Mouse (Mus musculus) neural tube, embryonic 11.5 days (tissue): Measurements from ENCODE around the gene Rprd1b. TPM values are rescaled to one million over a fixed set of nuclear protein-coding genes. Genes with fewer than 3 reads are reported as not detected.

Experiments
- ATAC-seq: fragments of 200-750 bp; cut with Nextera tagmentation; 2 replicates; pipeline ENCODE4 v1.8.0; 2017; ENCODE audit warnings: moderate number of reproducible peaks, mild to moderate bottlenecking, moderate TSS enrichment, moderate library complexity; ENCODE audit not compliant: insufficient read depth, low FRiP score, low TSS enrichment
- DNase-seq: peaks from one replicate; pipeline ENCODE4 v3.0.0-alpha.2; 2015; ENCODE audit warnings: low spot score
- H3K27ac ChIP-seq: fragments of 300-500 bp; sonication (generic); 2 replicates; pipeline ENCODE4 v1.5.1; 2014; ENCODE audit warnings: low read depth, mild to moderate bottlenecking, low read length
- H3K27me3 ChIP-seq: fragments of 300-500 bp; sonication (generic); 2 replicates; pipeline ENCODE4 v1.6.1; 2014; ENCODE audit warnings: mild to moderate bottlenecking, low read length, mixed read lengths; ENCODE audit not compliant: control insufficient read depth, insufficient read depth
- H3K36me3 ChIP-seq: fragments of 300-500 bp; sonication (generic); 2 replicates; pipeline ENCODE4 v1.6.1; 2014; ENCODE audit warnings: mild to moderate bottlenecking, low read length, moderate library complexity, mixed read lengths; ENCODE audit not compliant: control insufficient read depth, insufficient read depth
- H3K4me1 ChIP-seq: fragments of 300-500 bp; sonication (generic); 2 replicates; pipeline ENCODE4 v1.6.1; 2014; ENCODE audit warnings: low read length, mixed read lengths; ENCODE audit not compliant: control insufficient read depth, insufficient read depth
- H3K4me2 ChIP-seq: fragments of 300-500 bp; sonication (generic); 2 replicates; pipeline ENCODE4 v1.6.1; 2014; ENCODE audit warnings: low read depth, mild to moderate bottlenecking, moderate library complexity
- H3K4me3 ChIP-seq: fragments of 300-500 bp; sonication (generic); 2 replicates; pipeline ENCODE4 v1.5.1; 2014; ENCODE audit warnings: low read depth, low read length
- H3K9ac ChIP-seq: fragments of 300-500 bp; sonication (generic); 2 replicates; pipeline ENCODE4 v1.6.1; 2014; ENCODE audit warnings: mild to moderate bottlenecking, low read length
- H3K9me3 ChIP-seq: fragments of 300-500 bp; sonication (generic); 2 replicates; pipeline ENCODE4 v1.6.1; 2016; ENCODE audit warnings: low read length; ENCODE audit not compliant: control insufficient read depth
- WGBS: fragments of 180-500 bp; shearing (Covaris S2); extraction: QIAGEN DNeasy Blood & Tissue Kit; methylation state at CpG from one replicate; pipeline ENCODE4 v1.1.7; 2014; 5-methylcytosine and 5-hydroxymethylcytosine counted together
- polyA plus RNA-seq: library from polyadenylated mRNA; unstranded; fragments of >200 nt; fragmentation: Nextera tagmentation; extraction: Ambion mirVana; gene quantifications from 2 replicates; pipeline ENCODE4 v1.2.1, GENCODE M21; 2014

The Rprd1b gene
- polyA plus RNA-seq, 1 experiment from 2014 or later: 56.9 TPM

DNA sequence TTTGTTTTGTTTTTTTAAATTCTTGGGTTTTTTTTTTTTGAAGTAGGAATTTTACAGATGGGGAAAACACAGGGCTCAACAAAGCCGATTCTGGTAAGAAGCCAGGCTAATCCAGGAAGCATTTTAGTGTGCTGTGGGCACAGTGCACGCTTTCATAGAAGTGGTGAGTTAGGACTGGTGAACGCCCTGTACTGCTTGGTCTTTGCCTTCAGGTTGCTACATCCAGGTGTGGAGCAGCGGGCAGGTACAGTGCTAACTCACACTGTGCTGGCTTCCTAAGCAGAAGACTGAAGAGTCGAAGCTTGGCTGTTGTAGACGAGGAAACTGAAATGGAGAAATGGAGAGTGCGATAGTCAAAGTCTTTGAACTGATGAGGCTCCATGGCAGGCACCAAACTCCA is 1.7 kb downstream of the Rprd1b start:
- no peak for ATAC-seq
- 86% methylated on average over 7 of the region's 7 CpGs for WGBS
- Histone ChIP-seq H3K4me1 (peaks cover 21% of the 10 kb centered on the region), H3K4me2 (peak overlapping the region; percentile 77), H3K4me3 (peak overlapping the region; percentile 79), H3K9ac (peak overlapping the region; percentile 31; the same call in 1 of the 2 replicates), H3K9me3 (no peaks in the 10 kb centered on the region), H3K36me3 (no peaks in the 10 kb centered on the region), H3K27me3 (no peaks in the 10 kb centered on the region), H3K27ac (no peak overlapping the region)
- no peak for DNase-seq

DNA sequence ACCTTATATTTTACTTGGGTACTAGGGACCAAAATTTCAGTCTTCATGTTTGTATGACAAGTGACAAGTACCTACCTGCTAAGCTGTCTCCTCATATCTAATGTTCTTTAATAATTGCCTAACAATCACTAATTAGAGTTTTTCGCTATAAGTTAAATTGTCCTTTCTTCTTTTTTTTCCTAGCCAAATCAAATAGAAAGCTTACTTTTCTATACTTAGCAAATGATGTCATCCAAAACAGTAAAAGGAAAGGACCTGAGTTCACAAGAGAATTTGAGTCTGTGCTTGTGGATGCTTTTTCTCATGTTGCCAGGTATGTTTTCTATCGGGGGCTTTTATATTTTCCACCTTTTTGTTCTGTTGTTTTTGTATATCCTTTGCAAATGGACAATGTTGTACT is 7.5 kb downstream of the Rprd1b start:
- Histone ChIP-seq H3K9ac (no peak overlapping the region), H3K4me2 (no peak overlapping the region), H3K27ac (no peak overlapping the region), H3K9me3 (no peaks in the 10 kb centered on the region), H3K4me3 (no peak overlapping the region), H3K27me3 (no peaks in the 10 kb centered on the region), H3K4me1 (peaks cover 6% of the 10 kb centered on the region), H3K36me3 (peaks cover 2% of the 10 kb centered on the region; the same call in 1 of the 2 replicates)
- no peak for DNase-seq
- no peak for ATAC-seq
- 87% methylated on average over 2 of the region's 2 CpGs for WGBS

DNA sequence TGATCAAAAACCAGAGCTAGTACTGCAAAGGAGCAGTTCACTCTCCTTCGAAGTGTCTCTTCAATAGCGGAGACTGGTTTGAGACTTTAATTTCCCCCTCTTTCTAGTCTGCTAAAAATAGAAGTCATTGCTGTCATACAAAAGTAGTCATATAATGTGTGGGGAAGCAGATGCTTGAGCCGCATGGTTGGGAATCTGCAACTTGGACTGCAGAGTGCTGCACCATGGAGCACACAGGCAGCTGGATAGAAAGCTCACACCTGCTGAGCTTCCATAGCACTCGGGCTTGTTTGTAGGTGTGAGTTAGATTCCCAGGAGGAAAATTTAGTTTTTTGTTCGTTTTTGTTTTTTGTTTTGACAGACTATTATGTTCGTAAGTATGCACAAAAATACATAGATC is 8.1 kb downstream of the Rprd1b start:
- DNase-seq (no peak), ATAC-seq (no peak)
- Histone ChIP-seq H3K36me3 (peaks cover 2% of the 10 kb centered on the region; the same call in 1 of the 2 replicates), H3K4me2 (no peak overlapping the region), H3K4me3 (no peak overlapping the region), H3K27me3 (no peaks in the 10 kb centered on the region), H3K9me3 (no peaks in the 10 kb centered on the region), H3K4me1 (no peaks in the 10 kb centered on the region), H3K27ac (no peak overlapping the region), H3K9ac (no peak overlapping the region)
- 87% methylated on average over 6 of the region's 6 CpGs for WGBS

GRCm38 (mm10) chr2:158036953-158037352 is 8.7 kb downstream of the Rprd1b start:
- Histone ChIP-seq H3K4me2 (no peak overlapping the region), H3K36me3 (peaks cover 2% of the 10 kb centered on the region; the same call in 1 of the 2 replicates), H3K9ac (no peak overlapping the region), H3K27ac (no peak overlapping the region), H3K4me3 (no peak overlapping the region), H3K4me1 (no peaks in the 10 kb centered on the region), H3K27me3 (no peaks in the 10 kb centered on the region), H3K9me3 (no peaks in the 10 kb centered on the region)
- DNase-seq (no peak), ATAC-seq (no peak)
- WGBS: 84% methylated on average over 7 of the region's 7 CpGs

DNA sequence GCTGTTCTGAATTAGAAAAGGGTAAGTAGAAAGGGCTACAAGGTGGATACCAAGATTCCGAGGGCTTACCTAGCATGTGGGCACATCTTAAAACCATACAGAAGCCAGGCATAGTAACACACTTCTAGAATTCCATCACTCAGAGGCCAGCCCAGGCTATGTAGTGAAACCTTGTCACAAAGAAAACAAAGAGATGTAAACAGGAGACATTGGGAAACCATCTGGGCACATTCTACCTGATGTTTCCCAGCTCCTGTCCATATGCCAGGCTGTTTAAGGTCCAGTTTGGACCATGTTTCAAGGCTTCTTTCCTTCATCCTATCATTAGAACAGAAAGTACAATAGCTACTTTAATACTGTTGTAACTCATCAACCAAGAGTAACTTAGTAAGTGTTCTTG is 9.3 kb downstream of the Rprd1b start:
- Histone ChIP-seq H3K9me3 (no peaks in the 10 kb centered on the region), H3K4me3 (no peak overlapping the region), H3K36me3 (peaks cover 2% of the 10 kb centered on the region; the same call in 1 of the 2 replicates), H3K4me2 (no peak overlapping the region), H3K27me3 (no peaks in the 10 kb centered on the region), H3K4me1 (no peaks in the 10 kb centered on the region), H3K27ac (no peak overlapping the region), H3K9ac (no peak overlapping the region)
- 93% methylated on average over 1 of the region's 1 CpGs for whole genome bisulfite sequencing
- no peak for DNase-seq
- ATAC-seq: no peak

DNA sequence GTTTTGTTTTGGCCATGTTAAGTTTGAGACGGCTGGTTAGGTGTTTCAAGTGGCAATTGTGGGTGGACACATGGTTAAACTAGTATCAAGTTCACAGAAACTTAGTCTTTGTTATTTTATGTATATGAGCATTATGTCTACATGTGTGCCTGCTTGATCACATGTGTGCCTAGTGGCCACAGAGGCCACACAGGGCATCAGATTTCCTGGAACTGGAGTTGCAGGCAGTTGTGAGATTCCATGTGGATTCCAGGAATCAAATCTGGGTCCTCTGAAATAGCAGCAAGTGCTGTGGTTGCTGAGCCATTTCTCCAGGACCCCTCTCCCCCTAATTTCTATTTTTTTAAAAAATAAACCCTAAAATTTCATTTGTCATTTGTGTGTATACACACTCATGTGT is 11.4 kb downstream of the Rprd1b start:
- H3K4me2 ChIP-seq: no peak overlapping the region
- WGBS: 81% methylated on average over 1 of the region's 1 CpGs
- peaks cover 2% of the 10 kb centered on the region; the same call in 1 of the 2 replicates for H3K36me3 ChIP-seq
- no peak overlapping the region for H3K9ac ChIP-seq
- no peaks in the 10 kb centered on the region for H3K4me1 ChIP-seq
- no peak for DNase-seq
- H3K27ac ChIP-seq: no peak overlapping the region
- H3K27me3 ChIP-seq: no peaks in the 10 kb centered on the region
- ATAC-seq: no peak
- H3K9me3 ChIP-seq: no peaks in the 10 kb centered on the region
- H3K4me3 ChIP-seq: no peak overlapping the region

DNA sequence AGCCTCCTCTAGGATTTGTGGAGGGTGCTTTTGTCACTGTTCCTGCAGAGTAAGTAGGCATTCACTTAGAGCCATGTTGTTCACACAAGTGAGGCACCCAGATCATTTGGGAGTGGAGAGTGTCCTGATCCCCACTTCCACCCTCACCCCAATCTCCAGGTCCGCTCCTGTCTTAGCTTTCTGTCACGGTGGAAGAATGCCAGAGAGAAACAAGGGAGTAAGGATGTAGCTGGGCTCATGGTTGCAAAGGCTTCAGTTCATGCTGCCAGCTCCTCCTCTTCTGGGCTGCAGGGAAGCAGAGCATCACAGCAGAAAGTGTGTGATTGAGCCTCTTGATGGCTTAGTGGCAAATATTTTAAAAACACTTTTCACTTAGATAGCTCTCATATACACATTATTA is 12.1 kb downstream of the Rprd1b start:
- Histone ChIP-seq H3K4me2 (no peak overlapping the region), H3K27me3 (no peaks in the 10 kb centered on the region), H3K27ac (no peak overlapping the region), H3K9ac (no peak overlapping the region), H3K4me1 (no peaks in the 10 kb centered on the region), H3K36me3 (peaks cover 2% of the 10 kb centered on the region; the same call in 1 of the 2 replicates), H3K9me3 (no peaks in the 10 kb centered on the region), H3K4me3 (no peak overlapping the region)
- ATAC-seq: no peak
- DNase-seq: no peak
- WGBS: 92% methylated on average over 2 of the region's 2 CpGs

DNA sequence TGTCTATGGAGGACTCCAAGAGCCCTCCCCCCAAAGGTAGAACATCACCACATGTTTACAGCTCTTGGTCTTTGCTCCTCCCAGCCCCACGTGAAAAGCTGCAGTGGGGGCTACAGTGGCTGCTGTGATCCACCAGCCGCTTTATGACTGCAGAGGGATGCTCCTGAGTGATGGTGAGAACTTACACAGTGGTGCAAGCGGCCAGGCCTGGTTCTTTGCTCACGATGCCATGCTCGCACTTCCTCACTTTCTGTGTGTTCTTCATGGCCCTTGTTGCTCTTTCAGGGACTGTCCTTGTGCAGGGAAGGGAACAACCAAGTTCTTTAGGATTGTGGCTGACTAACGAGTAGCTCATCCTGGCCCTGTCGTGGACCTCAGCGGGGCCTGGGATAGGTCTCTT is 15.2 kb downstream of the Rprd1b start:
- ATAC-seq (no peak), DNase-seq (no peak)
- H3K9ac ChIP-seq: no peak overlapping the region
- whole genome bisulfite sequencing: 86% methylated on average over 8 of the region's 8 CpGs
- peaks cover 4% of the 10 kb centered on the region; the same call in 1 of the 2 replicates for H3K36me3 ChIP-seq
- no peak overlapping the region for H3K4me3 ChIP-seq
- no peaks in the 10 kb centered on the region for H3K4me1 ChIP-seq
- H3K9me3 ChIP-seq: no peaks in the 10 kb centered on the region
- H3K4me2 ChIP-seq: no peak overlapping the region
- H3K27me3 ChIP-seq: no peaks in the 10 kb centered on the region
- H3K27ac ChIP-seq: no peak overlapping the region

- H3K9me3 ChIP-seq: no peaks in the 10 kb centered on the region
- no peak overlapping the region for H3K27ac ChIP-seq
- H3K4me1 ChIP-seq: no peaks in the 10 kb centered on the region
- ATAC-seq (no peak), DNase-seq (no peak)
- H3K4me2 ChIP-seq: no peak overlapping the region
- 77% methylated on average over 4 of the region's 4 CpGs for WGBS
- H3K27me3 ChIP-seq: no peaks in the 10 kb centered on the region
- peaks cover 7% of the 10 kb centered on the region for H3K36me3 ChIP-seq
- no peak overlapping the region for H3K4me3 ChIP-seq
- no peak overlapping the region for H3K9ac ChIP-seq
Observed at GRCm38 (mm10) chr2:158046186-158046585, 17.9 kb downstream of the Rprd1b start.
